Comparison of ENCODE assay signal across 1 mouse cellular context in the genomic region with DNA sequence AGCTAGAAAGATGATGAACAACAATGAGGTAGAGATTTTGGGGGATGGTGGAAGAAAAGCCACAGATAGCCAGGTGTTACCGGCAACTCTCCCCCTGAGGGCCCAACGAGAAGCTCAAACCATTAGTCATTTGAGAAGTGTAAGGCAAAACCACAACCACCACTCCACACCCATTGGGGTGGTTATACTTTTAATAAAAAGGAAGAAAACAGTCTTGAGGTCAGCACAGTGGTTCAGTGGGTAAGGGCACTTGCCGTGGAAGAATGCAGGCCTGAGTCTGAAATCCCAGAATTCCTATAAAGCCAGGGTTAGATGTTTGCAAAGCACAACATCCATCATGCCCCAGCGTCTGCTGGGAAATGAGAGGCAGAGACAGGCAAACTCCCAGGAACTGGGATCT.
TF ChIP-seq lines count a peak whose summit lies in the region.

No protein-coding gene starts in this region.

TF ChIP-seq in CH12.LX, 34 proteins besides CTCF, POLR2A, EP300 and RAD21:
- peak; percentile 79 for TF ChIP-seq MEF2A (IDR thresholded peaks at IDR 0.05; ENCODE audit: borderline replicate concordance, low read depth, low read length)
- TF ChIP-seq ETS1 (conservative IDR thresholded peaks at IDR 0.05; ENCODE audit: low read depth, low read length): peak; percentile 73
- TF ChIP-seq USF2 (conservative IDR thresholded peaks at IDR 0.05; ENCODE audit: low read depth, low read length): no peak
- TF ChIP-seq JUND (conservative IDR thresholded peaks at IDR 0.05; ENCODE audit: low read depth, low read length): peak; percentile 95
- TF ChIP-seq RCOR1 (conservative IDR thresholded peaks at IDR 0.05; ENCODE audit: low read depth, low read length): peak; percentile 92
- peak; percentile 97 for TF ChIP-seq IRF4 (IDR thresholded peaks at IDR 0.05; ENCODE audit: low read depth, low read length)
- peak; percentile 13; the same call in 1 of the 2 replicates for TF ChIP-seq MYC (IDR thresholded peaks at IDR 0.05; ENCODE audit: low read depth, low read length)
- TF ChIP-seq HCFC1 (IDR thresholded peaks at IDR 0.05; ENCODE audit: low read depth, low read length): 0 out of 2 replicates have a peak, but pooled peaks have one; percentile 31
- TF ChIP-seq GABPA (IDR thresholded peaks at IDR 0.05; ENCODE audit: insufficient replicate concordance, low read depth, low read length): no peak
- 0 out of 2 replicates have a peak, but pooled peaks have one; percentile 30 for TF ChIP-seq SIN3A (IDR thresholded peaks at IDR 0.05; ENCODE audit: low read length)
- TF ChIP-seq JUN (IDR thresholded peaks at IDR 0.05; ENCODE audit: insufficient read depth, low read depth, low read length): peak; percentile 79
- peak; percentile 78 for TF ChIP-seq CHD2 (IDR thresholded peaks at IDR 0.05; ENCODE audit: low read length)
- TF ChIP-seq BHLHE40 (IDR thresholded peaks at IDR 0.05; ENCODE audit: low read depth, low read length): peak; percentile 80
- peak; percentile 88 for TF ChIP-seq MAFK (IDR thresholded peaks at IDR 0.05; ENCODE audit: insufficient replicate concordance, low read length)
- TF ChIP-seq TCF12 (IDR thresholded peaks at IDR 0.05; ENCODE audit: low read depth, low read length): peak; percentile 95
- TF ChIP-seq ZNF384 (IDR thresholded peaks at IDR 0.05; ENCODE audit: low read depth, low read length): no peak
TF ChIP-seq in CH12.LX: peak in this region for 13.
